Mouse (Mus musculus) myocyte (in vitro differentiated cells): ENCODE measurements around the gene Hsd11b2. TPM values are rescaled to one million over a fixed set of nuclear protein-coding genes. Genes with fewer than 3 reads are reported as not detected.

Experiments
- H3K27me3 ChIP-seq: one replicate; pipeline ENCODE4 v1.6.1; 2011; ENCODE audit not compliant: control insufficient read depth, insufficient read depth, insufficient read length
- H3K36me3 ChIP-seq: one replicate; pipeline ENCODE4 v1.6.1; 2011; ENCODE audit not compliant: control insufficient read depth, insufficient read depth
- H3K4me2 ChIP-seq: one replicate; pipeline ENCODE4 v1.6.1; 2011; ENCODE audit warnings: low read depth, control low read depth
- H3K4me3 ChIP-seq: one replicate; pipeline ENCODE4 v1.5.1; 2011; ENCODE audit warnings: mild to moderate bottlenecking, control low read depth, moderate library complexity
- H3K79me2 ChIP-seq: one replicate; pipeline ENCODE4 v1.6.1; 2011; ENCODE audit not compliant: control insufficient read depth, insufficient read depth
- H3ac ChIP-seq: one replicate; pipeline ENCODE4 v1.6.1; 2011; ENCODE audit not compliant: control insufficient read depth, insufficient read length
- CEBPB ChIP-seq: IDR thresholded peaks from 2 replicates; pipeline ENCODE4 v1.6.1; 2011; ENCODE audit warnings: mild to moderate bottlenecking, moderate library complexity; ENCODE audit not compliant: poor library complexity, insufficient read depth, severe bottlenecking
- E2F4 ChIP-seq: IDR thresholded peaks from one replicate; pipeline ENCODE4 v1.6.1; 2011; ENCODE audit warnings: mild to moderate bottlenecking, control low read depth, moderate library complexity; ENCODE audit not compliant: insufficient read depth
- MAX ChIP-seq: IDR thresholded peaks from one replicate; pipeline ENCODE4 v1.6.1; 2011; ENCODE audit warnings: low read depth, mild to moderate bottlenecking, control low read depth
- MYOD1 ChIP-seq, 3 experiments: IDR thresholded peaks; one replicate each; pipeline ENCODE4 v1.6.1; 2011; ENCODE audit warnings: control low read depth in 2 of 3, low read depth in 2 of 3, mild to moderate bottlenecking in 2 of 3, moderate library complexity in 1 of 3; ENCODE audit not compliant: insufficient read length in 2 of 3, control insufficient read depth in 1 of 3
- MYOG ChIP-seq, 3 experiments: IDR thresholded peaks; one replicate each; pipeline ENCODE4 v1.6.1; 2011; ENCODE audit warnings: control low read depth in 2 of 3, low read depth in 2 of 3, mild to moderate bottlenecking in 2 of 3; ENCODE audit not compliant: insufficient read length in 2 of 3, control insufficient read depth in 1 of 3, insufficient read depth in 1 of 3
- POLR2A ChIP-seq: IDR thresholded peaks from one replicate; pipeline ENCODE4 v1.6.1; 2011; ENCODE audit warnings: low read depth, mild to moderate bottlenecking, control low read depth, moderate library complexity; ENCODE audit not compliant: insufficient read length
- POLR2AphosphoS2 ChIP-seq: IDR thresholded peaks from one replicate; pipeline ENCODE4 v1.6.1; 2011; ENCODE audit warnings: low read depth, control low read depth; ENCODE audit not compliant: insufficient read length
- REST ChIP-seq: IDR thresholded peaks from one replicate; pipeline ENCODE4 v1.6.1; 2011; ENCODE audit warnings: mild to moderate bottlenecking, control low read depth, moderate library complexity; ENCODE audit not compliant: insufficient read depth, insufficient read length
- SRF ChIP-seq: IDR thresholded peaks from one replicate; pipeline ENCODE4 v1.6.1; 2011; ENCODE audit warnings: low read depth; ENCODE audit not compliant: control insufficient read depth, insufficient read length
- TCF12 ChIP-seq: IDR thresholded peaks from one replicate; pipeline ENCODE4 v1.6.1; 2011; ENCODE audit warnings: mild to moderate bottlenecking, control low read depth; ENCODE audit not compliant: poor library complexity, insufficient read depth, severe bottlenecking
- TCF3 ChIP-seq: IDR thresholded peaks from one replicate; pipeline ENCODE4 v1.6.1; 2011; ENCODE audit warnings: low read depth, control low read depth; ENCODE audit not compliant: insufficient read length
- USF1 ChIP-seq: IDR thresholded peaks from one replicate; pipeline ENCODE4 v1.6.1; 2011; ENCODE audit warnings: low read depth, mild to moderate bottlenecking, control low read depth, moderate library complexity
- polyA plus RNA-seq: library from polyadenylated mRNA; unstranded; fragments of >200 nt; fragmentation: generic; extraction: Trizol; gene quantifications from one replicate; pipeline ENCODE4 v1.2.1, GENCODE M21; 2012; ENCODE audit warnings: missing spikeins

Gene Hsd11b2
- polyA plus RNA-seq, 1 experiment = 0.59 TPM

DNA sequence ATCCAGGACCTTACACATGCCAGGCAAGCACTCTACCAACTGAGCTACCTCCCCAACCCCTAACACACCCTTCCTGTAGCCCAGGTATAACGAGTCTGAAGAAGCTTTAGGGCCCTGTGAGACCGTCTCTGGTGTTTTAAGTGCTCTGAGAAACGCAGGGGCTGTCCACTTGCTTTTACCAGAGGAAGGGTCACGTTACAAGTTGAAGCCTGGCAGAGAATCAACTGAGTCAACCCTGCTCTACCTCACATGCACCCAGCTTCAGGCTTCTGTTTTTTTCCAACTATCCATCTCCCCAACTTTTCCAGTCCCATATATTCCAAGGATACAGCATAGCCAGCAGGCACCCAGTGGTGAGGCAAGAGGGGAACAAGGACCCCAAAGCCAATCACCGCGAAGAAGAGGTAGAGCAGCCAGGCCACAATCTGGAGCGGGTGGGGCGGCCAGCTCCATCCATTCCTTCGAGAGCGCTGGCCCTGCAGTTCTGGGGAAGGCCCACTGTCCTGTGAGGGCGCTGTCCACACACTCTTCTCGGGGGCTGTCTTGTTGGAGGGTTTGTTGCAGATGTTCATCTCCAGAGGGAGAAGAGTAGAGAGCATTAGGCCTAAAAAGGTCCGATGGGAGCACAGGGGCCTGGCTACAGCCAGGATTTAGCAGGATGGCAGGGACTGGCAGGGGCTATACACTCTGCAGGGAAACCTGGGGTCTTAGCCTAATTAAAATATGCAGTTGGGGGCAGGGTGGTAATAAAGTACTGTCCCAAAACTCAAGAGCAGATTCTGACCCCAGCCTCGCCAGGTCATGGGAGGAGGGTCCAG is 35.1 kb upstream of the Hsd11b2 start:
- peak overlapping the region; percentile 43 for H3K4me2 ChIP-seq
- H3K27me3 ChIP-seq = no peaks in the 10 kb centered on the region
- H3K4me3 ChIP-seq = no peak overlapping the region
- no peaks in the 10 kb centered on the region for H3K79me2 ChIP-seq
- TF ChIP-seq MYOG (IDR thresholded peaks at IDR 0.05; ENCODE audit: control insufficient read depth in 1 of 3, insufficient read depth in 1 of 3, insufficient read length in 2 of 3, low read depth in 2 of 3) (peak in 1 of 3 experiments; percentile 15), POLR2AphosphoS2 (no peak)
- H3K36me3 ChIP-seq = peaks cover 18% of the 10 kb centered on the region
- no peak overlapping the region for H3ac ChIP-seq

DNA sequence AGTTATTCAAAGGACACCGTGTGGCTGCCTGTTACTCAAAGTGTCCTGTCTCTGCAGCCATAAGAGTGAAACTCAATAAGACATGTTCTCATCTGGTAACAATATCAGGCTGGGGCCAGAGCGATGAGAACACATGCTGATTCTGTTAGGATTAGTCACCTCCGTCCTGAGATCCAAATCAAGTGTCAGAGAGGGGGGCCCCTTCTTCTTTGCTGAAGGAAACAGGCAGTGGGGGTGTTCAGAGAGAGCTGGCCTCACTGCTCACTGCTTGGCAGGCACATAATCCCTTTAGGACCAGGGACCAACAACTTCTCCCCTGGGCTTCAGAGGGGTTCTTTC is 34.6 kb upstream of the Hsd11b2 start:
- Histone ChIP-seq H3ac (no peak overlapping the region), H3K4me3 (no peak overlapping the region), H3K4me2 (peak overlapping the region; percentile 43), H3K79me2 (no peaks in the 10 kb centered on the region), H3K36me3 (peaks cover 18% of the 10 kb centered on the region), H3K27me3 (no peaks in the 10 kb centered on the region)
- TF ChIP-seq E2F4 (no peak), MYOG (IDR thresholded peaks at IDR 0.05; ENCODE audit: control insufficient read depth in 1 of 3, insufficient read depth in 1 of 3, insufficient read length in 2 of 3, low read depth in 2 of 3) (no peak), CEBPB (no peak), POLR2A (no peak), MYOD1 (IDR thresholded peaks at IDR 0.05; ENCODE audit: control insufficient read depth in 1 of 3, insufficient read length in 2 of 3, low read depth in 2 of 3) (no peak), POLR2AphosphoS2 (no peak)

DNA sequence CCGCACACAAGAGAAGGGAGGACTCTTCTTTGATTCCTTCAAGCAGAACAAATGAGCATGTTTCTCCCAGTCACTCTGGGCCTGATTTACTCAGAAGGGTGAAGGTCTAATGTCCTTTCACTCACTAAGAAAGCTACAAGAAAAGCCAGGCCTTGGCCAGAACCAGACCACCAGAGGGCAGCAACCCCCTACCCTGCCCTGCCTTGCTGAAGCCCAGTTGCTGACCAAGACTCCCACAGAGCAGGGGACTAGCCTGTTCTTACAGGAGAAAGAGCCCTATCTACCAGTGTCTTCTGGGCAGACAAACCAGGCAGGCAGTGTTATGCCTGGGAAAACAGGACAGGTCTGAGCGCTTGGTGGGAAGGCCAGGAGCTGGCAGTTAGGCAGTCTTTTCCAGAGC is 34.2 kb upstream of the Hsd11b2 start:
- Histone ChIP-seq H3K4me3 (no peak overlapping the region), H3K4me2 (peak overlapping the region; percentile 43), H3K27me3 (no peaks in the 10 kb centered on the region), H3K36me3 (peaks cover 18% of the 10 kb centered on the region), H3K79me2 (no peaks in the 10 kb centered on the region), H3ac (no peak overlapping the region)
- TF ChIP-seq MAX (no peak), MYOD1 (IDR thresholded peaks at IDR 0.05; ENCODE audit: control insufficient read depth in 1 of 3, insufficient read length in 2 of 3, low read depth in 2 of 3) (no peak), MYOG (IDR thresholded peaks at IDR 0.05; ENCODE audit: control insufficient read depth in 1 of 3, insufficient read depth in 1 of 3, insufficient read length in 2 of 3, low read depth in 2 of 3) (peak in 1 of 3 experiments; percentile 8), TCF3 (no peak), REST (no peak), USF1 (no peak), SRF (no peak)

- peaks cover 18% of the 10 kb centered on the region for H3K36me3 ChIP-seq
- H3ac ChIP-seq = no peak overlapping the region
- H3K79me2 ChIP-seq = no peaks in the 10 kb centered on the region
- no peak overlapping the region for H3K4me3 ChIP-seq
- no peak overlapping the region for H3K4me2 ChIP-seq
- no peak for TF ChIP-seq MYOG (IDR thresholded peaks at IDR 0.05; ENCODE audit: control insufficient read depth in 1 of 3, insufficient read depth in 1 of 3, insufficient read length in 2 of 3, low read depth in 2 of 3)
- no peak for TF ChIP-seq CEBPB
- TF ChIP-seq E2F4 = no peak
- no peak for TF ChIP-seq USF1
- no peak for TF ChIP-seq SRF
- no peak for TF ChIP-seq POLR2AphosphoS2
- no peak for TF ChIP-seq REST
- TF ChIP-seq POLR2A = no peak
- TF ChIP-seq TCF12 = no peak
- no peak for TF ChIP-seq MAX
- no peak for TF ChIP-seq TCF3
- no peak for TF ChIP-seq MYOD1 (IDR thresholded peaks at IDR 0.05; ENCODE audit: control insufficient read depth in 1 of 3, insufficient read length in 2 of 3, low read depth in 2 of 3)
- H3K27me3 ChIP-seq = no peaks in the 10 kb centered on the region
These were observed 30.5 kb upstream of the Hsd11b2 start for GRCm38 (mm10) chr8:105488082-105488481.

- no peak overlapping the region for H3K4me2 ChIP-seq
- H3K36me3 ChIP-seq = peaks cover 18% of the 10 kb centered on the region
- H3K27me3 ChIP-seq = no peaks in the 10 kb centered on the region
- no peaks in the 10 kb centered on the region for H3K79me2 ChIP-seq
- no peak overlapping the region for H3K4me3 ChIP-seq
- H3ac ChIP-seq = no peak overlapping the region
- TF ChIP-seq POLR2AphosphoS2 (no peak), CEBPB (no peak), MAX (no peak), POLR2A (no peak), USF1 (no peak), SRF (no peak), MYOD1 (IDR thresholded peaks at IDR 0.05; ENCODE audit: control insufficient read depth in 1 of 3, insufficient read length in 2 of 3, low read depth in 2 of 3) (no peak)
These were observed 29.3 kb upstream of the Hsd11b2 start for GRCm38 (mm10) chr8:105489281-105489680.
